Mouse (Mus musculus): Measurements from ENCODE around the gene Frem2. TPM values are rescaled to one million over a fixed set of nuclear protein-coding genes. Genes with fewer than 3 reads are reported as not detected.

The Frem2 gene
- total RNA-seq, 2 experiments from 2014 or later: 1.4 to 2.2 TPM

DNA sequence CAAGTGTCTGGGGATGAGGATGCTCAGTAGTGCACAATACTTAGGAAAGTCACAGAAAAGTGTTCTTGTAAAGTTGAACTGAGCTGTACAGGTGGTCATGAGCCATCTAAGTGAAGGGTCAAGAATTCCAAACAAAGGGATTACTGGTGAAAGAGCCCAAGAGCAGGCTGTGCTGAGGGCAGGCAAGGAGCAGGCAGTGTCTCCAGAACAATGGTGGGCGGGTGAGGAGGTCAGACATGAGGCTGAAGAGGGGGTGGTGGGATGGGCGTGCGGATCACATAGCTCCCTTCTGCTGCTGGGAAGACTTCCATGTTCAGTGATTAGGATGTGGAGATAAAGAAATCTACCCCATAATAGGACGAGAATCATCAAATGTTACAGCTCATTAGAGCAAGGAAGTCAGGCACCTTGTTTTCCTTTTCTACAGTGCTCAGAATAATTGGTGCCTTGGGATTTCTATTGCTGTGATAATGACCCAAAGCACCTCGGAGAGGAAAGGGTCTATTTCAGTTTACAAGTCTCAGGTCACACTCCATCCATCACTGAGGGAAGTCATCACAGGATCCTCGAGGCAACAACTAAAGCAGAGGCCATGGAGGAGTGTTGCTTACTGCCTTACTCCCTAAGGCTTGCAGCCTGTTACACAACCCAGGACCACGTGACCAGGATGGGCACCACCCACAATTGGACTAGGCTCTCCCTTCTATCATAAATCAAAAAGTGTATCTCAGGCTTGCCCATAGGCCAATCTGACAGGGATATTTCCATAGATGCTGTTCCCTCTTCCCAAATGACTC is 80.6 kb downstream of the Frem2 start:
- H3K27ac ChIP-seq: no peak overlapping the region
- no peak for TF ChIP-seq CTCF (IDR thresholded peaks at IDR 0.05)
- H3K4me3 ChIP-seq: no peak overlapping the region
- DNase-seq (ENCODE audit: extremely low spot score in 1 of 2, low spot score in 2 of 2): no peak
- intact Hi-C loops (cut with DNase I): no loop called here

DNA sequence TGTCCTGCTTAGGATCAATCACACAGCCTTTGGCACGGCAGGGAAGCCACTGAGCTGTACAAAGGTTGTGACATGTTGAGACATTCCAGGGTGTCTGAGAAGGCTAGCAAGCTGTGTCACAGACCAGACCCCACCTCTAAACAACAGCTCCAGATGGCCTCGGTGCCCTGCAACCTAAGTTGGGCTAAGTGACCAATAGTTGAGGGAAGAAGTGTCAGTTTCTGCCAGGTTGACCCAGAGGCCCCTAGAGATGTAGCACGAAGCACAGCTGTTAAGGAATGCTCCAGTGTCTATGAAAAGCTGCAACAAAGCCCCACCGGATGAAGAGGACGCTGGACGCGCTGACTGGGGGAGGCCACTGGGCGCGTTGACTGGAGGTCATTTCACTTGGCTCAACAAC is 83.0 kb downstream of the Frem2 start:
- intact Hi-C loops (cut with DNase I): no loop called here
- no peak for DNase-seq (ENCODE audit: extremely low spot score in 1 of 2, low spot score in 2 of 2)
- Histone ChIP-seq H3K4me3 (no peak overlapping the region), H3K27ac (no peak overlapping the region)
- TF ChIP-seq CTCF (IDR thresholded peaks at IDR 0.05): no peak

DNA sequence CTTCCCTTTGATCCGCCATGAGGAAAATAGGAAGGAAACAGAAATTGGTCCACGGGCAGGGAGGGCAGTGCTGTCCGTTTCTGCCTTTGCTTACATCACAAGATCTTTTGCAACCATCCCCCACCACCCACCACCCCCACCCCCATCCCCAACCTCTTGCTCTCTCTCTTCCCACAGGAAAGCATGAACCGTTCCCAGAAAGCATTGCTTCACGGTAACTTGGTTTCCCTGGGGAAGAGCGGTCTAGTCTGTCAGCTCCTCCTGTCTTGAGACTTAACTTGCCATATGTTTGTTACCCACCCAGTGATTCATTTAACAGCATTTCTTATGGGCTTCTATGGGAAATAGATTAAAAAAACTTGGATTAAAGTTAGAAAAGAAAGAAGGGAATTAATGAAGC is 85.5 kb downstream of the Frem2 start:
- no peak for TF ChIP-seq CTCF (IDR thresholded peaks at IDR 0.05)
- intact Hi-C loops (cut with DNase I): no loop called here
- H3K4me3 ChIP-seq: no peak overlapping the region
- no peak for DNase-seq (ENCODE audit: extremely low spot score in 1 of 2, low spot score in 2 of 2)
- H3K27ac ChIP-seq: no peak overlapping the region

DNA sequence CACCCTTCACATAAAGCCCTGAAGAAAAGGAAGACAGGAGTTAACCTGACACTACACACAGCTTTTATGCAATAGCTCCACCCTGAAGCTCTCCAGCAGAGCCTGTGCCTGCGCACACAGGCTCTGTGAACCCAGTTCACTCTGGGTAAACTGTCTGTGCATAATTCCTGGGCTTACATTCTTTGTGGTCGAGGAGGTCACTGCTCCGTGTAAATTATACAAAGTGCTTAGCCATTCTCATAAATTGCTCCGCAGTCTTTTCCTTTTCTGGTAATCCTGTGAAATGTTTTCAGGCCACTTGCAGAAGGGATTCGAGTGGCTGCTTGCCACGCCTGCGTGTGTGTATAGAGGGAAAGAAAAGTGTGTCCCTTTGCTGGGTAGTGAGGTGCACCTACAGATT is 92.6 kb downstream of the Frem2 start:
- H3K4me3 ChIP-seq: no peak overlapping the region
- no peak for DNase-seq (ENCODE audit: extremely low spot score in 1 of 2, low spot score in 2 of 2)

DNA sequence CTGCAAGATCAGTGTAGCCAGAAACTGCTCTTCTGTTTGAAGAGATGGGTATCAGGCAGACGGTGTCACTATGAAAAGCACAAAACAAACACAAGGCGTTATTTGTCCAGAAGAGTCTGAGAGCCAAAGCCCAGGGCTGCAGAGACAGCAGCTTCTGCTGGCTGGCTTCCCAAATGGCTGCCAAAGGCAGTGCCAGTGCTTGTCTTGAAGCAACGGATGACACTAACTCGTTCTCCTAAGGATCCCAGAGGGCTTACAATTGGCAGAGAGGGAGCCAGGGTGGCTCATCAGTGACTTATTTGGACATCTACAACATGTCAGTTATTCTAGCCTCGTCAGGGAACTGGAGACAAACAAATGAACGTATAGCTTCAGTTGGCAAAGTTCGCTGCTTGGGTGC is 93.4 kb downstream of the Frem2 start:
- H3K27ac ChIP-seq: no peak overlapping the region
- TF ChIP-seq CTCF (IDR thresholded peaks at IDR 0.05): no peak
- intact Hi-C loops (cut with DNase I): no loop called here

More for the DNA sequence above, 92.6 kb downstream of the Frem2 start:
- intact Hi-C loops (cut with DNase I): no loop called here
- H3K27ac ChIP-seq: no peak overlapping the region
- TF ChIP-seq CTCF (IDR thresholded peaks at IDR 0.05): no peak

DNA sequence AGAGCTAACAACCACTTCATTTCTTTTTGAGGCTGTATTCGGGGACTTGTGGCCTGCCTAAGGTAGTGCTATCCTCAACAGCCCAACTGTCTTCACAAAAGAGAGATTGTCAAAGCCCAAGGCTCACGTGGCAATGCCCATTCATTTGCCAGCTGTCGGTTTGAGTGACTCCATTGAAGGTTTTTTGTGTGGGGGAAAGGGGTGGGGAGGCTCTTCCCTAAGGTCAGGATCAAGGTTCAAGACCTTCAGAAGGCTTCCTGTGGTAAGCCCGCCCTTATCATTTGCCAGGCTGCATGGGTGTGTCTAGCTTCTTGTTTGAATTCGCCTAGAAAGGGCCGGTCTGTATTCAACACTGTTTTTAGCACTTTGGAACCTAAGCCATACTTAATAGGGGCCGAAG is 95.3 kb downstream of the Frem2 start:
- no peak overlapping the region for H3K4me3 ChIP-seq
- DNase-seq (ENCODE audit: extremely low spot score in 1 of 2, low spot score in 2 of 2): no peak
- intact Hi-C loops (cut with DNase I): no loop called here
- TF ChIP-seq CTCF (IDR thresholded peaks at IDR 0.05): no peak
- no peak overlapping the region for H3K27ac ChIP-seq

More for the DNA sequence above, 93.4 kb downstream of the Frem2 start:
- DNase-seq (ENCODE audit: extremely low spot score in 1 of 2, low spot score in 2 of 2): peak in 1 of 2 experiments; percentile 13
- H3K4me3 ChIP-seq: no peak overlapping the region

DNA sequence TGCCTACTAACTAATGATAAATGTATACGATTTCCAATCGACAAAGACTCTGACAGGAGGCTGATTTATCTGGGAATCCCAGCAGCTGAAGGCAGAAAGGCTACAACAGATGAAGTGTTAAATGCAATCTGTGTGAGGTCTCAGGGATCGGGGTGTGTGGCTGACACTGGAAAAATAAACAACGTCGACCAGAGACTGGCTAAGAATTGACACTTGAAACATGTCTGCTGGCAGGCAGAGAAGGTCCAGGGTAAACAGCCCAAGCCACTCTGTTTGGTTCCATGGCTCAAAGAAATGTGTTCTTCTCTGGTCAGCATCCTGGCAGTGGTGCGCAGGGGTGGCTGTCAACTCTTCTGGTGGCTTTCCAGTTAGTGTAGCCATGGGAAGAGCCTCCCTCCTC is 98.1 kb downstream of the Frem2 start:
- intact Hi-C loops (cut with DNase I): no loop called here
- DNase-seq (ENCODE audit: extremely low spot score in 1 of 2, low spot score in 2 of 2): no peak
- TF ChIP-seq CTCF (IDR thresholded peaks at IDR 0.05): no peak
- Histone ChIP-seq H3K4me3 (no peak overlapping the region), H3K27ac (no peak overlapping the region)

DNA sequence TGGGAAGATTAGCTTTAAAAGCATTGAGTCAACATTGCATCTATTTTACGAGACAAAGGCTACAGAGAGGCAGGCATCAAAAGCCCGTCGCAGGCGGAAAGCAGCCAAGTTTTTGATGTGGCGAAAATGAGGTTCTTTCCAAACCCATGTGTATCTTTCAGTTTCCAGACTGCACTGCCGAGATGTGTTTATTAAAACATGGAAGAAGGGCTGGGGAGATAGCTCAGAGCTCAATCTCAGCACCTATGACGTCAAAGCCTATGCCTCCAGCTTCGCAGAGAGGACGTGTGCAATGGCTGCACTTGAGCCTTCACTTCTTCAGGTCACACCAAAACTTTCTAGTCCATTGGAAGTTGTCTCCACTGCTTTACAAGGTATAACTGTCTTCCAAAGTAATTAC is 98.9 kb downstream of the Frem2 start:
- Histone ChIP-seq H3K4me3 (no peak overlapping the region), H3K27ac (no peak overlapping the region)
- no peak for TF ChIP-seq CTCF (IDR thresholded peaks at IDR 0.05)
- intact Hi-C loops (cut with DNase I): no loop called here
- no peak for DNase-seq (ENCODE audit: extremely low spot score in 1 of 2, low spot score in 2 of 2)

DNA sequence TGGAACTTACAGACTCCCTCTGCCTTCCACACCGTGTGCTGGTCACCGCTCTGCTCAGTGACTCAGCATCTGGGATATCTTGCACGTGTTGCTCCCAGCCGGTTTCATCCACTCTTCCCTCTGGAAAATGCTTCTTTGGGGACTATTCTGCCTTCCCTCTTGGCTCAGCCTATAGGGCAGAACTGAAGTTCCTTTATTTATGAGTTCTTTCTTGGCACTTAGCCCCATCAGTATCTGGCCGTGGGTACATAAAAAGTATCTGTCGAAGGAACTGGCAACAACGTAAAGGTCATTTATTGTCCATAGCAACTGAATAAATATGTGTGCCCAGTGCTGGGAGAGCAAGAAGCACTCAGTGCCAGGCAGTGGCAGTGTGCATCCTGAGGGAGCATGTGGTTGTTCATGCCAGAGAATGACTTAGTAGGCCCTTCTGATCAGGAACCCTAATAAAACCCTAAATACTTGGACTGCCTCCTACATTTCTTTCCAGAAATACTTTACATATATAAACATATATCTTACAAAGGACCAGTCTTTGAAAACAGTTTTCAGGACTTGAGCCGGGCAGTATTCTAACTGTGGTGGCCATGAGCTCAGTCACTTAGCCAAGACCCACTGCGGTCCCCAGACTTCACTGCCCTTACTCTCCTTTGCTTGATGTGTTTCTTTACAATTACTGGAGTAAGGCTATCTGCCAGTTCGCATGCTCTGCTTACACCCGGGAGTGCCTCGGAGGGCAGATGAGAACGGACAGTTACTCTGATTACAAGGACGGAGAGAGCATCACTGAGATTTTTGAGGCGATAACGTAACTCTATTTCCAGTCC is 99.6 kb downstream of the Frem2 start:
- Histone ChIP-seq H3K4me3 (no peak overlapping the region), H3K27ac (no peak overlapping the region)
- no peak for DNase-seq (ENCODE audit: extremely low spot score in 1 of 2, low spot score in 2 of 2)
- no peak for TF ChIP-seq CTCF (IDR thresholded peaks at IDR 0.05)
- intact Hi-C loops (cut with DNase I): no loop called here

DNA sequence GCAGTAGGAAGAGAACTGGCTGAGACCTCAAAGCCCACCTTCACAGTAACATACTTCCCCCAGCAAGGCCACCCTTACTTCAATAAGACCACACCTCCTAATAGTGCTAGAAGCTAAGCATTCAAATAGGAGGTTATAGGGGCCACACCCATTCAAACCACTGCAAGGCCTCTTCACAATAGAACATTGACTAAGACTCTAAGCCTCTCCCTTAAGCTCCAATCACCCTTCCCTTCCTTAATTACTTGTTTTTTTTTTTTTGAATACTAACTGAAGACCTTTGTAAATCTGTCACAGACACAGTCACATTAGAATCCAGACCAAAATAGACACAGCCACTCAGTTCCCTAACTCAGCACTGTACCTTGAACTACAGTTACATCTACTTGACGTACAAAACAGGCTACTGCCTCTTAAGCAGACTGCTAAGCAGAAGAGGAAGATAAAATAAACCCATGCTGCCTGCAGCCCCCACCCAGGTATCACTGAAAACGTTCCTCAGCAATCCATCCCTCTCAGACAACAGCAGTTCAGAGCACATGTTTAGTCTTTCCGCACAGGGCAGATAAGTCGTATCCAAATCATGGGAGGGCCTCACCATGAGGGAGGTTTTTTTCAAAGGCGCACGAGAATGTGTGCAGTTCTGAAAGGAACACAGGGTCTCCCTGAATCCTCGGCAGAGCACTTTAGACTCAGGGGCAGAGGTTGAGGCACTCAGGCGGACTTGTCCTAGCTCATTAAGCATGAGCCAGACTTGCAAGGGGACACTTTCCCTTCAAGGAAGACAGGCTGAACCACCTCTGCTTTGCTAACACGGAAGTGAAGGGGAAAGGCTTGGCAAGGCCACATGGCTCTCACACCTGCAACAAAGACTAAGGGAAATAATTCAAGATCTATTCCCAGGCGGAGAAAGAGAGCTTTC is 101.9 kb downstream of the Frem2 start:
- intact Hi-C loops (cut with DNase I): no loop called here
- no peak for TF ChIP-seq CTCF (IDR thresholded peaks at IDR 0.05)
- H3K4me3 ChIP-seq: no peak overlapping the region
- DNase-seq (ENCODE audit: extremely low spot score in 1 of 2, low spot score in 2 of 2): no peak
- H3K27ac ChIP-seq: no peak overlapping the region

DNA sequence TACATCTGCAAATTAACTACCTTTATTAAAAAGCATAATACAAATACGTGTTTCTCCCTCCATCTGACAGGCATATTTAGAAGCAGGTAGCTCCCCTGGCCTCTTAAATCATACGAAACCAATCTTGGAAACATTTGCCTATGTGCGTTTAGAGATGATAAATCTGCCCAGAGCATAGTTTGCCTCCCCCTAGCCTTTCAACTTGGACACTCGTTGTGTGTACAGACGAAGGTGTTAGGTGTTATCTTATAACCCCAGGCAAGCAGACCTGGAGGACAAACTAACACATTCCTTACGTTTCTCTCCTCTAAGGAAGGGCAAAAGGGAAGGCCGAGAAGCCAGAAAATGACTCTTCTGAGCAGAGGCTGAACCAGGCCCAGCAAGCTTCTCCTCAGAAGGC is 104.5 kb downstream of the Frem2 start:
- no peak for TF ChIP-seq CTCF (IDR thresholded peaks at IDR 0.05)
- DNase-seq (ENCODE audit: extremely low spot score in 1 of 2, low spot score in 2 of 2): no peak
- intact Hi-C loops (cut with DNase I): no loop called here
- Histone ChIP-seq H3K4me3 (no peak overlapping the region), H3K27ac (no peak overlapping the region)

DNA sequence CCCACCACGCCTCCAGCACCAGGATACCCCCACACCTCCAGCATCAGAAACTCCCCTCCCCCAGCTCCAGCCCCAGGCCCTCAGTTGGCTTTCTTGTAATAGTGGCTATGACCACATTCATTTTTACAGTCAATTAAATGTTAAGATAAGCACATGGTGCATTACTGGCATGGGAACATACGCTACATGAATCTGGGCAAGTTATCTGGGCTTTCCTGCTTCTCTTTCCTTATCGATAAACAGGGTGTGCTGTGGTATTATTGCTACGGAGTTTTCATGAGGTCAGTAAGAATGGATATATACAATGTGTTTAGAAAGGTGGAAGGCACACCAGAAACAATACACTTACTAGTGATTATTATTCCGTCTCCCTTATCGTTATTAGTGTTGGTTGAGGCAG is 125.1 kb downstream of the Frem2 start:
- Histone ChIP-seq H3K4me3 (no peak overlapping the region), H3K27ac (no peak overlapping the region)
- TF ChIP-seq CTCF (IDR thresholded peaks at IDR 0.05): no peak
- intact Hi-C loops (cut with DNase I): no loop called here
- no peak for DNase-seq (ENCODE audit: extremely low spot score in 1 of 2, low spot score in 2 of 2)
